ENCODE assay signal across 18 mouse cellular contexts in the genomic region with DNA sequence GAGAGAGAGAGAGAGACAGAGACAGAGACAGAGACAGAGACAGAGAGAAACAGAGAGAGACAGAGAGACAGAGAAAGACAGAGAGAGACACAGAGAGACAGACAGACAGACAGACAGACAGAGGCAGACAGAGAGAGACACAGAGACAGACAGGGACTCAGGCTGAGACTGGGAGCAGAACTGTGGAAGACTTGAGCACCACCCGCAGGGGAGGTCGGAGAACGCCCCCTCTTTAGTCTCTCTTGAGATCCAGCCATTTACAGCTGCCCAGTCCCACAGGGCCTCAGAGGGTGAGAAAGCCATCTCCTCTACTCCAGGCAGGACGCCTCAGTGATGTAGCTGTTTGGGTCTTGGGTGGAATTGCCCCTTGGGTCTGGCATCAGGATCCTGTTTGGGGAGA. TPM values are rescaled to one million over a fixed set of nuclear protein-coding genes. Genes with fewer than 3 reads are reported as not detected.
DNase-seq lines count a peak whose midpoint lies in the region; ATAC-seq and TF ChIP-seq lines count a peak whose summit lies in the region.
"Had no signal": no experiment of that assay in that cellular context is flagged by ENCODE, and none has a peak within 500 bp of the region (broad histone marks: within the 10 kb centered on the region; RNA-seq: fewer than 3 reads in every experiment).

No protein-coding gene starts in this region.

- H3K36me3 ChIP-seq in forebrain, postnatal 0 days (ENCODE audit: insufficient read depth): no peaks in the 10 kb centered on the region
- H3K36me3 ChIP-seq in forebrain, embryonic 11.5 days (ENCODE audit: control insufficient read depth, insufficient read depth, low read length): no peaks in the 10 kb centered on the region; the same call in 1 of the 2 replicates
- no peaks in the 10 kb centered on the region for H3K36me3 ChIP-seq in liver, embryonic 14.5 days (replicated peaks; ENCODE audit: control insufficient read depth, insufficient read depth, low read depth)
- no peaks in the 10 kb centered on the region for H3K36me3 ChIP-seq in neural tube, embryonic 15.5 days
- H3K36me3 ChIP-seq: heart, embryonic 12.5 days had no signal

- no peak overlapping the region for H3K4me2 ChIP-seq in forebrain, postnatal 0 days (ENCODE audit: low read depth)
- H3K4me2 ChIP-seq in forebrain, embryonic 11.5 days (ENCODE audit: low read depth, low read length, severe bottlenecking): no peak overlapping the region
- H3K4me2 ChIP-seq in liver, embryonic 14.5 days (ENCODE audit: low read depth): no peak overlapping the region
- H3K4me2 ChIP-seq in neural tube, embryonic 15.5 days: no peak overlapping the region
- H3K4me2 ChIP-seq: heart, embryonic 12.5 days; limb, embryonic 13.5 days had no signal

- H3K4me1 ChIP-seq in forebrain, postnatal 0 days (ENCODE audit: insufficient read depth): no peaks in the 10 kb centered on the region
- H3K4me1 ChIP-seq in forebrain, embryonic 11.5 days (replicated peaks; ENCODE audit: control insufficient read depth, insufficient read depth, low read length): no peaks in the 10 kb centered on the region
- H3K4me1 ChIP-seq in liver, embryonic 14.5 days (replicated peaks; ENCODE audit: control insufficient read depth in 2 of 2, insufficient read depth in 2 of 2, low read length in 1 of 2): no peaks in the 10 kb centered on the region
- H3K4me1 ChIP-seq in neural tube, embryonic 15.5 days: 0 out of 2 replicates have a peak, but pooled peaks cover 7% of the 10 kb centered on the region

- DNase-seq in forebrain, postnatal 0 days: peak; percentile 17
- no peak for DNase-seq in forebrain, embryonic 11.5 days (ENCODE audit: low spot score)
- DNase-seq in liver, embryonic 14.5 days (ENCODE audit: low read depth in 3 of 3, low spot score in 3 of 3): no peak
- DNase-seq in liver: no peak
- DNase-seq in 416B (ENCODE audit: low read depth): peak; percentile 17
- DNase-seq in frontal cortex, postnatal 14 days (ENCODE audit: low spot score in 2 of 2): no peak
- DNase-seq: B cell, adult 2 months; cerebellum, postnatal 10 days; heart, postnatal 36 days; kidney, adult 9 months; lung, adult 2 months; midbrain, embryonic 14.5 days; right cerebral cortex, postnatal 25 days; thymus, postnatal 14 days had no signal

- WGBS in forebrain, postnatal 0 days: 76% methylated on average over 4 of the region's 4 CpGs
- WGBS in forebrain, embryonic 11.5 days: 78% methylated on average over 4 of the region's 4 CpGs
- WGBS in liver, embryonic 14.5 days (ENCODE audit: insufficient replicate concordance): 58% methylated on average over 4 of the region's 4 CpGs
- 59% methylated on average over 4 of the region's 4 CpGs for WGBS in neural tube, embryonic 15.5 days

- H3K4me3 ChIP-seq in forebrain, postnatal 0 days (ENCODE audit: low read depth, low read length): no peak overlapping the region
- H3K4me3 ChIP-seq in forebrain, embryonic 11.5 days (ENCODE audit: low read depth, low read length): no peak overlapping the region
- H3K4me3 ChIP-seq in liver, embryonic 14.5 days (ENCODE audit: insufficient read depth in 1 of 2, low read depth in 2 of 2, low read length in 2 of 2): no peak overlapping the region
- H3K4me3 ChIP-seq in neural tube, embryonic 15.5 days (replicated peaks): no peak overlapping the region
- H3K4me3 ChIP-seq: heart, embryonic 12.5 days; limb, embryonic 13.5 days had no signal

- no peak overlapping the region for H3K9ac ChIP-seq in forebrain, postnatal 0 days
- H3K9ac ChIP-seq in forebrain, embryonic 11.5 days (ENCODE audit: low read length): no peak overlapping the region
- H3K9ac ChIP-seq in liver, embryonic 14.5 days (replicated peaks): no peak overlapping the region
- no peak overlapping the region for H3K9ac ChIP-seq in neural tube, embryonic 15.5 days (replicated peaks)
- H3K9ac ChIP-seq: heart, embryonic 12.5 days; limb, embryonic 13.5 days had no signal

- no peaks in the 10 kb centered on the region for H3K9me3 ChIP-seq in forebrain, postnatal 0 days (ENCODE audit: low read length)
- H3K9me3 ChIP-seq in forebrain, embryonic 11.5 days (ENCODE audit: control insufficient read depth, low read length): no peaks in the 10 kb centered on the region
- no peaks in the 10 kb centered on the region for H3K9me3 ChIP-seq in liver, embryonic 14.5 days (ENCODE audit: control insufficient read depth, low read length)
- no peaks in the 10 kb centered on the region for H3K9me3 ChIP-seq in neural tube, embryonic 15.5 days (replicated peaks)
- H3K9me3 ChIP-seq: heart, embryonic 12.5 days had no signal

- no peak overlapping the region for H3K27ac ChIP-seq in forebrain, postnatal 0 days (ENCODE audit: low read depth, low read length)
- no peak overlapping the region for H3K27ac ChIP-seq in forebrain, embryonic 11.5 days (ENCODE audit: low read depth, low read length)
- no peak overlapping the region for H3K27ac ChIP-seq in liver, embryonic 14.5 days
- H3K27ac ChIP-seq in neural tube, embryonic 15.5 days (replicated peaks): no peak overlapping the region
- H3K27ac ChIP-seq: limb, embryonic 13.5 days had no signal

- no peak for TF ChIP-seq EP300 in liver, embryonic 14.5 days (IDR thresholded peaks at IDR 0.05; ENCODE audit: low read depth)

- peak; percentile 52; the same call in 1 of the 2 replicates for ATAC-seq in forebrain, postnatal 0 days
- ATAC-seq in forebrain, embryonic 11.5 days (replicated peaks; ENCODE audit: low FRiP score): no peak
- no peak for ATAC-seq in liver, embryonic 14.5 days (ENCODE audit: insufficient read depth)
- 0 out of 2 replicates have a peak, but pooled peaks have one; percentile 34 for ATAC-seq in neural tube, embryonic 15.5 days (ENCODE audit: low FRiP score)

- TF ChIP-seq CTCF in forebrain, postnatal 0 days (IDR thresholded peaks at IDR 0.05; ENCODE audit: low read depth): peak; percentile 45
- 0 out of 2 replicates have a peak, but pooled peaks have one; percentile 4 for TF ChIP-seq CTCF in liver, embryonic 14.5 days (IDR thresholded peaks at IDR 0.05; ENCODE audit: low read depth)

- no peaks in the 10 kb centered on the region for H3K27me3 ChIP-seq in forebrain, postnatal 0 days (ENCODE audit: insufficient read depth, low read length)
- no peaks in the 10 kb centered on the region for H3K27me3 ChIP-seq in forebrain, embryonic 11.5 days (ENCODE audit: control insufficient read depth, insufficient read depth, low read length)
- no peaks in the 10 kb centered on the region for H3K27me3 ChIP-seq in liver, embryonic 14.5 days (ENCODE audit: control insufficient read depth, insufficient read depth, low read length)
- no peaks in the 10 kb centered on the region for H3K27me3 ChIP-seq in neural tube, embryonic 15.5 days (replicated peaks)

RNA-seq across cellular contexts. Expression of a gene that starts 30.3 kb away (rescaled TPM):
- total RNA-seq in forebrain, postnatal 0 days (2014; rRNA removed): 5.9 and 6.4 TPM in 2 replicates
- polyA plus RNA-seq in forebrain, postnatal 0 days (2015; fragmentation: Nextera tagmentation; extraction: Ambion mirVana): 6.8 and 7.6 TPM in 2 replicates
- 6.4 and 9.7 TPM in 2 replicates for polyA plus RNA-seq in forebrain, embryonic 11.5 days (2014; fragmentation: Nextera tagmentation; extraction: Ambion mirVana)
- polyA plus RNA-seq in liver, embryonic 14.5 days (2012; rRNA removed): 0.07 and 0.08 TPM in 2 replicates
- polyA plus RNA-seq in liver, embryonic 14.5 days (2014; fragmentation: Nextera tagmentation; extraction: Ambion mirVana): 0.11 and 0.23 TPM in 2 replicates
- 3.7 and 4.5 TPM in 2 replicates for polyA plus RNA-seq in neural tube, embryonic 15.5 days (2015; fragmentation: Nextera tagmentation; extraction: Ambion mirVana)
- total RNA-seq: granulocyte monocyte progenitor cell, adult 5-6 weeks had no signal

Comparison
In these comparisons a context has a peak if more than half of its experiments do, and no peak if none do; other contexts are left out.
1. ATAC-seq: peak in forebrain, postnatal 0 days (single experiment) and neural tube, embryonic 15.5 days (single experiment); none in forebrain, embryonic 11.5 days (single experiment) and liver, embryonic 14.5 days (single experiment).
2. DNase-seq: peak in forebrain, postnatal 0 days (single experiment) and 416B (single experiment); none in forebrain, embryonic 11.5 days (single experiment), liver, embryonic 14.5 days (0 of 3), liver (single experiment) and frontal cortex, postnatal 14 days (0 of 2).